Mouse (Mus musculus): ENCODE results near the gene Tacc3. TPM values are rescaled to one million over a fixed set of nuclear protein-coding genes. Genes with fewer than 3 reads are reported as not detected.

The Tacc3 gene
- polyA plus RNA-seq, 1 experiment from 2014 or later, result 125 TPM

DNA sequence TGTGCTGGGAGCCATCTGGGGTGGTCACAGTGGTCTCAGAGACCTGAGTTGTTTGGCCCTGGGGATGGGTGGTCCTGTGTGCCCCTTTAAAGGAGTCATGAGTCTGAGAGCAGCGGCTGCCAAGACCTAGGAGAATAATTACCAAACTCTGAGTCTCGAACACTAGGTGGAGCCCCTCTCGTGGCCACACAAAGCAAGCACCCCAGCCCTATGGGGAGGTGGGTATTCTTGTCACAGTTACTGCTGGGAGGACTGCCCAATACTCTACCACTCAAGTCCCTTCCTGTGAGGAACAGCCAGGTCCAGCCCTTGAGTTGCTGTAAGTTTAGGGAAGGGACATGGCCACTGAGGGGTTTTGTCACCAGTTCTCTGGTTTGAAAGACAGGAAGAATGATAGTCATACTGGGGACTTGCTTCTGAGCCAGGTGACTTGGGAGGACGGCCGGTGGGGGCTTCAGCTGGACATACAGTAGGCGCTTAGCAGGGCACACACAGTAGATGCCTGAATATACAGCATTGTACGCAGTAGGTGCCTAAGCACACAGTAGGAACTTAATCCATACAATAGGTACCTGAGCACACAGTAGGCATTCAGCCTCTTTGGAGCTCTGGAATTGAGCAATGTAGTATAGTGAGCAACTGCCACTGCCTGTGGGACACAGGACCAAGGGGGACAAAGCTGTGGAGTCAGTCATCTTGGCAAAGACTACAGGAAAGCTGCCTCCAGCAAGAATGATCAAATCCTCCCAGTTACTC lies 26.1 kb downstream of the Tacc3 start:
- no peak for ATAC-seq (ENCODE audit: extremely low read depth, insufficient number of reproducible peaks, low FRiP score, low TSS enrichment)
- WGBS, result 39% methylated on average over 7 of the region's 7 CpGs
- Histone ChIP-seq H3K36me3 (no peaks in the 10 kb centered on the region), H3K9ac (no peak overlapping the region), H3K4me2 (no peak overlapping the region), H3K27me3 (replicated peaks) (no peaks in the 10 kb centered on the region), H3K27ac (replicated peaks) (no peak overlapping the region), H3K4me3 (no peak overlapping the region), H3K9me3 (no peaks in the 10 kb centered on the region), H3K4me1 (peaks cover 26% of the 10 kb centered on the region)

GRCm38 (mm10) chr5:33684932-33685331 lies 27.0 kb downstream of the Tacc3 start:
- no peaks in the 10 kb centered on the region for H3K27me3 ChIP-seq (replicated peaks)
- H3K27ac ChIP-seq (replicated peaks), result no peak overlapping the region
- ATAC-seq (ENCODE audit: extremely low read depth, insufficient number of reproducible peaks, low FRiP score, low TSS enrichment), result no peak
- no peak overlapping the region for H3K9ac ChIP-seq
- 85% methylated on average over 4 of the region's 4 CpGs for WGBS
- H3K4me1 ChIP-seq, result peaks cover 35% of the 10 kb centered on the region
- no peak overlapping the region for H3K4me3 ChIP-seq
- H3K4me2 ChIP-seq, result no peak overlapping the region
- H3K36me3 ChIP-seq, result no peaks in the 10 kb centered on the region
- H3K9me3 ChIP-seq, result no peaks in the 10 kb centered on the region

- Histone ChIP-seq H3K27ac (replicated peaks) (no peak overlapping the region), H3K36me3 (no peaks in the 10 kb centered on the region), H3K4me3 (no peak overlapping the region), H3K27me3 (replicated peaks) (0 out of 2 replicates have a peak, but pooled peaks cover 3% of the 10 kb centered on the region), H3K9ac (no peak overlapping the region), H3K9me3 (no peaks in the 10 kb centered on the region), H3K4me1 (peaks cover 33% of the 10 kb centered on the region), H3K4me2 (no peak overlapping the region)
- no peak for ATAC-seq (ENCODE audit: extremely low read depth, insufficient number of reproducible peaks, low FRiP score, low TSS enrichment)
- WGBS, result 86% methylated on average over 4 of the region's 4 CpGs
These were observed 29.2 kb downstream of the Tacc3 start for GRCm38 (mm10) chr5:33687142-33687541.

- 0 out of 2 replicates have a peak overlapping the region, but pooled peaks have one; percentile 48 for H3K9ac ChIP-seq
- no peak overlapping the region for H3K4me3 ChIP-seq
- H3K27me3 ChIP-seq (replicated peaks), result 0 out of 2 replicates have a peak, but pooled peaks cover 7% of the 10 kb centered on the region
- WGBS, result 56% methylated on average over 14 of the region's 14 CpGs
- H3K9me3 ChIP-seq, result no peaks in the 10 kb centered on the region
- ATAC-seq (ENCODE audit: extremely low read depth, insufficient number of reproducible peaks, low FRiP score, low TSS enrichment), result no peak
- no peaks in the 10 kb centered on the region for H3K36me3 ChIP-seq
- H3K27ac ChIP-seq (replicated peaks), result peak overlapping the region; percentile 58; the same call in 1 of the 2 replicates
- H3K4me2 ChIP-seq, result no peak overlapping the region
- peaks cover 46% of the 10 kb centered on the region for H3K4me1 ChIP-seq
These were observed 30.6 kb downstream of the Tacc3 start for GRCm38 (mm10) chr5:33688278-33689220.

- Histone ChIP-seq H3K27ac (replicated peaks) (peak overlapping the region; percentile 58), H3K36me3 (no peaks in the 10 kb centered on the region), H3K4me1 (peaks cover 46% of the 10 kb centered on the region), H3K9me3 (no peaks in the 10 kb centered on the region), H3K9ac (0 out of 2 replicates have a peak overlapping the region, but pooled peaks have one; percentile 48), H3K4me3 (no peak overlapping the region), H3K27me3 (replicated peaks) (peaks cover 15% of the 10 kb centered on the region), H3K4me2 (no peak overlapping the region)
- ATAC-seq (ENCODE audit: extremely low read depth, insufficient number of reproducible peaks, low FRiP score, low TSS enrichment), result no peak
- 67% methylated on average over 20 of the region's 20 CpGs for WGBS
These were observed 31.4 kb downstream of the Tacc3 start for GRCm38 (mm10) chr5:33689221-33689844.

DNA sequence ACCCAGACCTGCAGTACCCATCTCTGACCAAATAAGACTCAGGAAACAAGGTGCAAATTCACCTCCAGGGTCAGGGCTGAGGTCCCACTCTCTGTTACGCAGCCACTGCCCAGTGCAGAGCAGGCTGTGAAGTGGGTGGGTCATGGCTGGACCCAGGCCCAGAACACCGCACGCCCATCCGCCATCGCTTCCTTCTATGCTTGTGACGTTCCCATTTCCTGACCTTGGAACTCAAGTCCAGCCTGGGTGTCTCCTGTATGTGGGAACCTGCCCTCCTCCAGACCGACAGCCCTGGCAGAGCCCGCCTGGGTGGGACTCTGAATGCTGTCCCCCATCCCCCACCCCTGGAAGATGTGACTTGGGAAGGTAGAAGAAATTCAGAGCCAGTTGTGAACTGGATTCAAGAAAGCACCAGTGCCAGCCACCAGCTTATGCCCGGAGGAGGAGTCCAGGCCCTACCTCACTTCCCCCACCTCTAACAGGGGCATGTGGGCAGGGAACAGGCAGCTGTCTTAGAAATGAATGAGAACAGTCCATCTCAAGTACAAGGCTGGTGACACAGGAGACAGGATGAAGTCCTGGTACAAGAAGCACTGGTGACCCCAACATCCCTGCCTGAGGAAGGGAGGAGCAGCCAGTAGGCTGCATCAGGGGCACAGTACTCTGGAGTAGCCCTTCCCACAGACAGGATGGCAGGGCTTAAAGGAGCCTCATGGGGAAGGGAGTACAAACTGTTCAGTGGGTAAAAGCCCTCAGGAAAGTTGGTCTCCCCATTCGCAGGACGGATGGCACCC lies 32.1 kb downstream of the Tacc3 start:
- Histone ChIP-seq H3K27ac (replicated peaks) (peak overlapping the region; percentile 58), H3K27me3 (replicated peaks) (peaks cover 20% of the 10 kb centered on the region), H3K9ac (peak overlapping the region; percentile 8; the same call in 1 of the 2 replicates), H3K9me3 (no peaks in the 10 kb centered on the region), H3K4me1 (peaks cover 50% of the 10 kb centered on the region), H3K36me3 (no peaks in the 10 kb centered on the region), H3K4me3 (no peak overlapping the region), H3K4me2 (no peak overlapping the region)
- 76% methylated on average over 11 of the region's 11 CpGs for WGBS
- ATAC-seq (ENCODE audit: extremely low read depth, insufficient number of reproducible peaks, low FRiP score, low TSS enrichment), result no peak

DNA sequence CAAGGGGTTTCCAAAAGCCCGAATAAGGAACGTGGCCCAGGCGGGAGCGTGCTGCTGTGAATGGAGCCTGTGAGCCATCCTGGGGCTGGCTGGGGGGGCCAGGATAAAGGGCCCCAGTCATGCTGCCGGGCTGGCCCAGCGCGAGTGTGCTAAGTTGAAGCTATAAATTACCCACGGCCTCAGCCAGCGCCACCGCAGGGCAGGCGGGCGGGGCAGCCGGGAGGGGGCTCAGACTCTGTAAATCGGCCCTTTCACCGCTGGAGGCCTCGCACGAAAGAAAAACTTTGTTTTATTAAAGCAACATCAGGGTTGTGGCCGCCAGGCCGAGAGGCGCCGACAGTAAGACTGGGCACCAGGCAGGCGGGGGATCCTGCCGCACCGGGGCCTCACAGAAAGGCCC lies 34.5 kb downstream of the Tacc3 start:
- H3K27ac ChIP-seq (replicated peaks), result peak overlapping the region; percentile 63

DNA sequence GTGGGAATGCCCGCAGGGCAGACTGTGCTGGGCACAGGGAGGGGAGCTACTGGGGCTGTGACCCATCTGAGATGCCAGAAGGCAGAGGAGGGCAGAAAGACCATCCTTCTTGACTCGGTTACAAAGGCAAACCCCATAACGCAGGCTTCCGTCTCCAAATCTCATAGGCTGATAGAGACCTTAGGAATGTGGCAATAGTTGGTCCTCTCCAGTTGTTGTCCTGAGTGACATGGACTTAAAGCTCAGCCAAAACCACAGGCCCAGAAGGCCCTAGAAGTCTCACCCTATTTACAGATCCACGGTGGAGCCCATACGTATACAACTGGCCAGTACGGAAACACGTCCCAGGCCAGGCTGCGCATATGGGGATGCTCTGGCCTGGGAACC lies 36.5 kb downstream of the Tacc3 start:
- Histone ChIP-seq H3K4me3 (0 out of 2 replicates have a peak overlapping the region, but pooled peaks have one; percentile 54), H3K9ac (peak overlapping the region; percentile 79; the same call in 1 of the 2 replicates), H3K27ac (replicated peaks) (no peak overlapping the region), H3K4me1 (peaks cover 50% of the 10 kb centered on the region), H3K36me3 (no peaks in the 10 kb centered on the region), H3K4me2 (peak overlapping the region; percentile 79; the same call in 1 of the 2 replicates), H3K9me3 (no peaks in the 10 kb centered on the region), H3K27me3 (replicated peaks) (peaks cover 55% of the 10 kb centered on the region)
- ATAC-seq (ENCODE audit: extremely low read depth, insufficient number of reproducible peaks, low FRiP score, low TSS enrichment), result no peak
- WGBS, result 70% methylated on average over 9 of the region's 9 CpGs

More for the DNA sequence above, 34.5 kb downstream of the Tacc3 start:
- Histone ChIP-seq H3K4me3 (peak overlapping the region; percentile 21), H3K4me1 (peaks cover 56% of the 10 kb centered on the region), H3K4me2 (peak overlapping the region; percentile 61), H3K27me3 (replicated peaks) (peaks cover 39% of the 10 kb centered on the region), H3K9me3 (no peaks in the 10 kb centered on the region), H3K9ac (peak overlapping the region; percentile 71), H3K36me3 (no peaks in the 10 kb centered on the region)
- no peak for ATAC-seq (ENCODE audit: extremely low read depth, insufficient number of reproducible peaks, low FRiP score, low TSS enrichment)
- 7% methylated on average over 24 of the region's 24 CpGs for whole genome bisulfite sequencing

DNA sequence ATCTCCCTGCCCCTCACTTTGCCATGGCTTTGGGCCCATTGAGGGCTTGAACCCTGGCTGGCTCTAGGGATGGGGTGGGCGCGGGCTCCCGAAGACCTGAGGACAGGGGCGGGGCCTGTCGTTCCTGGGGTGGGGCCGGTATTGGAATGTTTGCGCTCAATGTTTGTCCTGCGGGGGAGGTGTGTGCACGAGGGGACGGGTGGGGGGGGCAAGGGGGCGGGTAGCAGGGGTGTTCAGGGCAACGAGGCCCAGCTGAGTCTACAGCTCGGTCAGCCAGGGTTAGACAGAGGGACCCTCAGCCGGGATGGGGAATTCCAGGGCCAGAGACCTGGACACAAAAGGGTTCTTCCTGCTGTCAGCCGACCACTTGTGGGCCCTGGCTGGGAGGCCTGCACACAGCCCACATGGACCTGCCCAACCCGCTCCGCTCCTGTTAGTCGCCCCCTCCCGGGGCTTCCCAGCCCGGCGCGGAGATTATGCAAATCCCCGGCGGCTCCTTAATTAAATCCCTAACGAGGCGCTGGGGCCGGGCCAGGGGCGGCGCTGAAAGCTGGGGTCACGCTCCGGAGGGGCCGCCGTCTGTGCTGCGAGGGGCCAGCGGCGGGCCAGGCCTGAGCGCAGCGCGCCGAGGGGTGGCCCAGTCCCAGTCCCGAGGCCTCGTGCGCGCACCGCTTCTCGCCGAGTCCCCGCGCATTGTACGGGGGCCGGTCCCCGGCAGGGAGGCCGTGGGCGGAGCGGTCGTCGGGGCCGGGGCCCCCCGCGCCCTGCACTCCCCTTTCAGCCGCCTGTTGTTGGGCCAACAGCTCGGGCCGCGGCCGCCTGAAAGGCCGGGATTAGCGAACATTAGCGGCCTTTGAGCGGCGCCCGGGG lies 37.2 kb downstream of the Tacc3 start:
- peak overlapping the region; percentile 79 for H3K9ac ChIP-seq
- H3K9me3 ChIP-seq, result no peaks in the 10 kb centered on the region
- peak overlapping the region; percentile 16; the same call in 1 of the 2 replicates for H3K27ac ChIP-seq (replicated peaks)
- H3K27me3 ChIP-seq (replicated peaks), result peaks cover 55% of the 10 kb centered on the region
- peak overlapping the region; percentile 79 for H3K4me2 ChIP-seq
- WGBS, result 4% methylated on average over 59 of the region's 71 CpGs
- no peaks in the 10 kb centered on the region for H3K36me3 ChIP-seq
- H3K4me1 ChIP-seq, result peaks cover 50% of the 10 kb centered on the region
- ATAC-seq (ENCODE audit: extremely low read depth, insufficient number of reproducible peaks, low FRiP score, low TSS enrichment), result no peak
- H3K4me3 ChIP-seq, result peak overlapping the region; percentile 54

DNA sequence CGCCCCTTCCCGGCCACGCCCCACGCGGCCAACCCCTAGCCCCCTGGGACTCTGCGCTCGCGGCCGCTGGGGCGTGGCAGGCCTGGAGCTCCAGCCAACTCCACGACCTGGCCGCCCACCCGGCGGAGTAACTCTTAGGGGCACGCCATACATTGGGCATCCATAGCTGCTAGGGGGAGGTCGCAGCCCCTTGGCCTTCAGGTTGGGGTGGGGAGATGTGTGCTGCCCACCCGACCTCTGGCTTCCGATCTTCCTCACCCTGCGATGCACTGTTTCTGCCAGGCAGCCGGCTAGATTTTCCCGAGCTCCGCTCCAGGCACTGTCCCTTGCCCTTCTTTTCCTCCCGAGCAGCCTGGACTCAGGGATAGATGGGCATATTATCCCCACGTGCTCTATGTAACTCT lies 37.8 kb downstream of the Tacc3 start:
- Histone ChIP-seq H3K27me3 (replicated peaks) (peaks cover 59% of the 10 kb centered on the region), H3K27ac (replicated peaks) (peak overlapping the region; percentile 16; the same call in 1 of the 2 replicates)
- WGBS, result 5% methylated on average over 24 of the region's 24 CpGs

More for the DNA sequence above, 37.8 kb downstream of the Tacc3 start:
- Histone ChIP-seq H3K4me2 (peak overlapping the region; percentile 79), H3K9me3 (no peaks in the 10 kb centered on the region), H3K36me3 (no peaks in the 10 kb centered on the region), H3K4me3 (peak overlapping the region; percentile 54), H3K4me1 (peaks cover 54% of the 10 kb centered on the region), H3K9ac (peak overlapping the region; percentile 79)
- ATAC-seq (ENCODE audit: extremely low read depth, insufficient number of reproducible peaks, low FRiP score, low TSS enrichment), result no peak
